Mouse (Mus musculus) megakaryocyte progenitor cell, adult 5-6 weeks (primary cell): ENCODE results near the gene Dpm1. TPM values are rescaled to one million over a fixed set of nuclear protein-coding genes. Genes with fewer than 3 reads are reported as not detected.

Experiments used
- ATAC-seq: replicated peaks from 2 replicates; pipeline ENCODE4 v1.8.0; 2016; ENCODE audit warnings: mild to moderate bottlenecking, moderate TSS enrichment, inconsistent platforms; ENCODE audit not compliant: poor library complexity
- total RNA-seq, 2 experiments: library from RNA; stranded (forward) in 1 of 2; stranded (reverse) in 1 of 2; fragments of 157-497, 149-512 nt in 1 of 2; fragments of 200-1000 nt in 1 of 2; gene quantifications; 2 replicates each; pipeline versions ENCODE4 v1.2.3 to v1.2.4; 2015 to 2017

Gene Dpm1
- total RNA-seq, 2 experiments from 2014 or later = 68.8 to 68.9 TPM

DNA sequence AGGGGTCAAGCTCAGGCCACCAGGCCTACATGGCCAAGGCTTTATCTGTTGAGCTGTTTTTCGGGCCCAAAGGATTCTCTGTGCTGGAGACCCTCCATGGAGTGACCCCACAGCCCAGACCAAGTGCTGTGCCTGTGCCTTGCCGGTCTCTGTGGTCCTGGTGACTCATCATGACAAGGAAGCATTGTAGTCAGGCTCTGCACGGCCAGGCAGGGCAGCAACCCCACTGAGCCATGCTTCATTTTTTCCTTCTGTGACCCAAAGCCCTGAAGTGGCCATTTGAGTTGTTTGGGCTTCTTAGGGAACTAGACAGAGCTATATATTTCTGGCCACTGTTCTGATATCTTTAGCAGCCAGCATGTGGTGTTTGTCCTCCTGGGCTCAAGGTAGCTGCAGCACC lies 62.6 kb downstream of the Dpm1 start:
- no peak for ATAC-seq

DNA sequence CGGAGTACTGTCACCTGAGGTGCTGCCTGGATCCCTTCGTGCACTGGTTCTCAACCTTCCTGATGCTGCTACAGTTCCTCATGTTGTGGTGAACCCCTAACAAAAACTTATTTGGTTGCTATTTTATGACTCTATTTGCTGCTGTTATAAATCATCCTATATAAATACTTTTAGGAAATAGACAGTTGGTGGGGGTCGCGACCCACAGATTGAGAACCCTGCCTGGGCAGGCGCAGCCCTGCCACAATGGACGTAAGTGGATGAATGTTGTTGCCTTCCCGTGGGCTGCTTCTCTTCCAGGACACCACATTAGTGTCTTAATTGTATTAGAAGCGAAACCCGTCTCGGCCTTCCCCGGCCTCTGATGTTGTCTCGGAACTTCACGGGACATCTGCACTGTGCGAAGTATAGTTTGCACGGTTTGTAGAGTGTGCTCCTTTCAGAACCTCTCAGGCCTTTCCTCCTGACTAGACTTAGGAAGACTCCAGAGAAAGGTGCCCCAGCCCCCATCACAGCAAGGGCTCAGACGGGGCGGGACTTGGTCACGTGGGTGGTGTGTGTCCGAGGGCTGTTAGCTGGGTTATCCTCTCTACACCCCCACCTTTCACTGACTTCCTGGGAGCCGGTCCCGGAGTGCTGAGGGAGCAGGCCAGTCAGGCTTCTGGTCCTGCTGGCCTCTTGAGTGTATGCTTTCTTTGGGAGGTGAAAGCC lies 63.5 kb downstream of the Dpm1 start:
- no peak for ATAC-seq

DNA sequence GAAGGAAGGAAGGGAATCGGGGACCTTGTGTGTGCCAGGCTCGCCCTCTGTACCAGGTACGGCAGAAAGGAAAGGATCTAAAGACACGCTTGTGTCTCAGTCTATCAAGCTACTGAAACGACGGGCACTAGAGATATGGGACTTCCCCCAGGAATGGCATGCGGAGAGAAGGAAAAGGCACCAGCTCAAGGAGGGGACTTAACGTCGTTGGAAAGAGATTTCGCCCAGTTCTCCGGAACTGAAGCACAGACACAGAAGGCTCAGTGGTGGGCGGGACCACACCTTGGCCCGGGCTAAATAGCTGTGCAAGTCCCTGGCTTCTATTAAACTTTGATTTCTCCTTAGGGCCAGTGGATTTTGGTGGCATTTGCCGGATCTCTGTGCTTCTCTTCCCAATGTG lies 68.4 kb downstream of the Dpm1 start:
- ATAC-seq = no peak

DNA sequence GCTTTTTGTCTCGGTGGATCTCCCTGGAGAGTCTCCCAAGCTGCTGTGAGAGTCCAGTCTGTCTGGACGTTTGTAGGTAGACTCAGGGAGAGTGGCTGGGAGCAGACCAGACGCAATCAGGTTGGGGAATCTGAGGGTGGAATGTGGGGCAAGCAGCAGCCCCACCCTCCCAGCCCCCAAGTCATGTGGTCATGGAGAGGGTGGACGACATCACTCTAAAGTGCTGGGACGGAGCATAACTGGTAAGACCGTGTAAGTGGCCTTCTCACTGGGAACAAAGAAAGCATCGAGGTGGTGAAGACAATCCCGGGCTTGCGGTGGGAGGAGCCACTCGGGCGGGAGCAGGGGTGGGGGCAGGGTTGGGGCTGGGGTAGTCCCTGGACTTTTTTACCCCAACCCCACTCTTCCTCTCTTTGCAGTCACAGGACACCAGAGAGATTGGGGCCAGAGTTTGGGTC lies 68.8 kb downstream of the Dpm1 start:
- no peak for ATAC-seq

DNA sequence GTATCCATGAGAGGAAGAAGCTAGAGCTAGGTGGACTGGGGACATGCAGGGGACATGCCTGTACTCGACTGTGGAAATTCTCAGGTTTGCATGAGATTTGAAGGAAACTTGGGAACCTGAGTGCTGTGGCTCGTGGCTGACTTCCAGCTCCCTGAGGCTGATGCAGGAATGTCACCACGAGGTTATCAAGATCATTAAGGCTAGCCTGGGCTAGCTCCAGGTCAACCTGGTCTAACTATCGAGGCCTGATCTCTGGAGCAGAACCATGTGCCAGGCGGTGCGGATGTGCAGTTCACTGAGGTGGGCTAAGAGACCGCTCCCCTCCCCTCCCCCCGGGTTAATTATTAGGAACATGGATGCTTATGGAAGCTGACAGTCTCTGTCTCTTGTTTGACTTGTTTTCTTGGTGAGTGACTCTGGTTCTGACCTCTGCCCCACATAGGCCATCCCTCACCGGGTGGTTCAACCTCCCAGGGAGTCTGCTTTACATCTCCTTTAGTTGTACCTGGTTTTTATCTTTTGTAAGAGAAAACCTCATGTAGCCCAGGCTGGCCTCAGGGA lies 69.9 kb downstream of the Dpm1 start:
- no peak for ATAC-seq

Other genes with a start within 250 kb of the Dpm1 start
- not detected in 2 replicates for gene Ripor3, start 220.0 kb downstream of the Dpm1 start, total RNA-seq (2015)
- gene Ripor3, start 220.0 kb downstream of the Dpm1 start, total RNA-seq (2017) = not detected in 2 replicates
- 0.07 and 0.42 TPM in 2 replicates for gene Pard6b, start 149.6 kb downstream of the Dpm1 start, total RNA-seq (2015)
- gene Pard6b, start 149.6 kb downstream of the Dpm1 start, total RNA-seq (2017) = 0.25 and 0.78 TPM in 2 replicates
- gene Adnp, start 23.5 kb downstream of the Dpm1 start, total RNA-seq (2015) = 23.3 and 27.9 TPM in 2 replicates
- gene Adnp, start 23.5 kb downstream of the Dpm1 start, total RNA-seq (2017) = 0.33 and 1.4 TPM in 2 replicates
- gene Gm20716, start 227 bp downstream of the Dpm1 start, total RNA-seq (2015) = 53.3 and 58.6 TPM in 2 replicates
- gene Gm20716, start 227 bp downstream of the Dpm1 start, total RNA-seq (2017) = 34.5 and 42.4 TPM in 2 replicates
- gene Mocs3, start within 50 bp of the Dpm1 start, total RNA-seq (2015) = 7.8 and 10.9 TPM in 2 replicates
- 2.6 TPM in 2 replicates for gene Mocs3, start within 50 bp of the Dpm1 start, total RNA-seq (2017)
- 2.4 and 2.7 TPM in 2 replicates for gene Kcng1, start 51.1 kb upstream of the Dpm1 start, total RNA-seq (2015)
- 0.42 and 1.0 TPM in 2 replicates for gene Kcng1, start 51.1 kb upstream of the Dpm1 start, total RNA-seq (2017)